9 mouse cellular contexts compared by ENCODE assay signal in the genomic region with DNA sequence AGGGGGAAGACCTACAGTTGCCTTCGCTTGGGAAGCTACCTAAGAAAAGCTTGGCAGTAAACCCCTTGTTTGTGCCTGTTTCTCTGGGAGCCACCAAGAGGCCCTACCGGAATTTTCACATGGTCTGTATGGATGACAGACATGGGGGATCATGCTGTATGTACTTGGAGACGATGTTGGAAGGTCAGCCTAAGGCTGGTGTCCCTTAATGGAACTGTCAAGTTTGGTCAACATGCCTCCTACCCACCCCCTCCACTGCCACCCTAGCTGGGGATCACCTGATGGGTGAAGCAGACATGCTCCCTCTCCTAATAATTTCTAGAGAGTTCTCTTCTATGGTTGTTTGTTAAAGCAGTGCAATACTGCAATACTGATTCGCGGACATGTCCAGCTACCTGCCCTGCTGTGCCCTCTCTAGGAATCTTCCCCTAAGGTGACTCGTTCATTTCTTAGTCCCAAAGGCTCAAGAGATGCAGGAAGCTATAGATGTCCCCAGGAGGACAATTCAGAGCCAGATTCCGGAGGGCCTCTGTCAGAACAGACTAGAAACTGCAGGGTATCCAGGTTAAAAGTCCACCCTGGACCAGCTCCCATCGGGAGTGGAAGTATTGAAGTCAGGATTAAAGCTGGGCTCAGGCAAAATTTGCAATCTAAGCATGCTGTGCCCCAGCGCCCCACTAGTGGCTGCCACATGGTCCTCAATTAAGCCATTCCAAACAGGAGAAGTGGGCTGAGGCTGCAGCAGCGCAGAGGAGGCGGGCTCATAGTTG. TPM values are rescaled to one million over a fixed set of nuclear protein-coding genes. Genes with fewer than 3 reads are reported as not detected.
DNase-seq lines count a peak whose midpoint lies in the region; ATAC-seq and TF ChIP-seq lines count a peak whose summit lies in the region.
"Had no signal": no experiment of that assay in that cellular context is flagged by ENCODE, and none has a peak within 500 bp of the region (broad histone marks: within the 10 kb centered on the region; RNA-seq: fewer than 3 reads in every experiment).

No protein-coding gene starts in this region.

- H3K4me3 ChIP-seq in spleen, adult 2 months (ENCODE audit: extremely low read depth, insufficient read depth, insufficient read length), result peak overlapping the region; percentile 45; the same call in 1 of the 2 replicates
- H3K4me3 ChIP-seq in limb, embryonic 13.5 days, result peak overlapping the region; percentile 23
- peak overlapping the region; percentile 39 for H3K4me3 ChIP-seq in stomach, embryonic 16.5 days (replicated peaks; ENCODE audit: low read length)

- 41% methylated on average over 11 of the region's 11 CpGs for WGBS in spleen, adult 2 months
- WGBS in limb, embryonic 13.5 days, result 25% methylated on average over 11 of the region's 11 CpGs
- 33% methylated on average over 11 of the region's 11 CpGs for WGBS in stomach, embryonic 16.5 days

- peak overlapping the region; percentile 79 for H3K4me2 ChIP-seq in limb, embryonic 13.5 days (replicated peaks)
- H3K4me2 ChIP-seq in stomach, embryonic 16.5 days (ENCODE audit: low read depth, low read length), result peak overlapping the region; percentile 53

- TF ChIP-seq CTCF in spleen, adult 2 months (IDR thresholded peaks at IDR 0.05; ENCODE audit: extremely low read depth, insufficient read depth, insufficient read length, insufficient replicate concordance), result no peak

- no peak for ATAC-seq in limb, embryonic 13.5 days (ENCODE audit: low FRiP score, low read depth)
- ATAC-seq in stomach, embryonic 16.5 days (ENCODE audit: insufficient read depth, low FRiP score), result no peak

- no peaks in the 10 kb centered on the region for H3K9me3 ChIP-seq in limb, embryonic 13.5 days
- no peaks in the 10 kb centered on the region for H3K9me3 ChIP-seq in stomach, embryonic 16.5 days (replicated peaks; ENCODE audit: control insufficient read depth, low read length)

- no peak overlapping the region for H3K27ac ChIP-seq in spleen, adult 2 months (ENCODE audit: insufficient read depth, low read length)
- no peak overlapping the region for H3K27ac ChIP-seq in limb, embryonic 13.5 days
- no peak overlapping the region for H3K27ac ChIP-seq in stomach, embryonic 16.5 days (ENCODE audit: low read length)

- H3K27me3 ChIP-seq in spleen, adult 2 months (ENCODE audit: control insufficient read depth, insufficient read depth, low read length), result peaks cover 32% of the 10 kb centered on the region
- peaks cover 90% of the 10 kb centered on the region for H3K27me3 ChIP-seq in limb, embryonic 13.5 days
- peaks cover 62% of the 10 kb centered on the region for H3K27me3 ChIP-seq in stomach, embryonic 16.5 days (ENCODE audit: control insufficient read depth, insufficient read depth, low read length)

- no peak for TF ChIP-seq POLR2A in spleen, adult 2 months (IDR thresholded peaks at IDR 0.05; ENCODE audit: low read depth, low read length)

- intact Hi-C loops in heart, postnatal 25 days (cut with DNase I), result no loop called here

- no peaks in the 10 kb centered on the region for H3K36me3 ChIP-seq in spleen, adult 2 months (ENCODE audit: control insufficient read depth, insufficient read depth, low read length)
- H3K36me3 ChIP-seq in limb, embryonic 13.5 days, result no peaks in the 10 kb centered on the region
- no peaks in the 10 kb centered on the region for H3K36me3 ChIP-seq in stomach, embryonic 16.5 days (ENCODE audit: control insufficient read depth, insufficient read depth, low read length)

- DNase-seq in heart, adult 11 months, result peak; percentile 84
- no peak for DNase-seq in heart, postnatal 25 days (ENCODE audit: low spot score)
- no peak for DNase-seq in spleen, adult 2 months (ENCODE audit: low read depth in 1 of 2, low spot score in 2 of 2)
- no peak for DNase-seq in spleen, adult 12 weeks (ENCODE audit: low spot score)
- no peak for DNase-seq in ovary, adult 18-20 months (ENCODE audit: low spot score)
- no peak for DNase-seq in right cerebral cortex, postnatal 36 days (ENCODE audit: low spot score in 2 of 2)

- H3K9ac ChIP-seq in limb, embryonic 13.5 days, result no peak overlapping the region
- H3K9ac ChIP-seq in stomach, embryonic 16.5 days (ENCODE audit: low read length), result 0 out of 2 replicates have a peak overlapping the region, but pooled peaks have one; percentile 19

- H3K4me1 ChIP-seq in spleen, adult 2 months (ENCODE audit: control insufficient read depth, insufficient read depth, insufficient read length), result peaks cover 22% of the 10 kb centered on the region
- peaks cover 34% of the 10 kb centered on the region for H3K4me1 ChIP-seq in limb, embryonic 13.5 days
- H3K4me1 ChIP-seq in stomach, embryonic 16.5 days (ENCODE audit: control insufficient read depth, insufficient read depth, low read length), result peaks cover 26% of the 10 kb centered on the region

RNA-seq across cellular contexts. Expression of a gene that starts 10.2 kb away (rescaled TPM):
- not detected for total RNA-seq in heart, postnatal 25 days (2021)
- not detected in 2 replicates for polyA plus RNA-seq in spleen, adult 2 months (2012; rRNA removed)
- not detected in 2 replicates for polyA plus RNA-seq in limb, embryonic 13.5 days (2015; fragmentation: Nextera tagmentation; extraction: Ambion mirVana)
- not detected in 2 replicates for polyA plus RNA-seq in stomach, embryonic 16.5 days (2015; fragmentation: Nextera tagmentation; extraction: Ambion mirVana)

RNA-seq across cellular contexts. Expression of a gene that starts 12.1 kb away (rescaled TPM):
- total RNA-seq in heart, postnatal 25 days (2021), result not detected
- polyA plus RNA-seq in spleen, adult 2 months (2012; rRNA removed), result 0.08 and 0.09 TPM in 2 replicates
- polyA plus RNA-seq in limb, embryonic 13.5 days (2015; fragmentation: Nextera tagmentation; extraction: Ambion mirVana), result 0.38 and 0.57 TPM in 2 replicates
- polyA plus RNA-seq in stomach, embryonic 16.5 days (2015; fragmentation: Nextera tagmentation; extraction: Ambion mirVana), result 0.25 and 0.30 TPM in 2 replicates

RNA-seq across cellular contexts. Expression of a gene that starts 20.6 kb away (rescaled TPM):
- 100 to 1,000 TPM; 183 to 212 TPM for total RNA-seq in heart, postnatal 25 days (2021)
- polyA plus RNA-seq in spleen, adult 2 months (2012; rRNA removed), result not detected in 2 replicates
- 7.2 and 8.1 TPM in 2 replicates for polyA plus RNA-seq in limb, embryonic 13.5 days (2015; fragmentation: Nextera tagmentation; extraction: Ambion mirVana)
- 5.9 TPM in 1 of 2 replicates, not detected in the other for polyA plus RNA-seq in stomach, embryonic 16.5 days (2015; fragmentation: Nextera tagmentation; extraction: Ambion mirVana)

RNA-seq across cellular contexts. Expression of a gene that starts 41.3 kb away (rescaled TPM):
- 10 to 100 TPM; 14.4 to 15.5 TPM for total RNA-seq in heart, postnatal 25 days (2021)
- polyA plus RNA-seq in spleen, adult 2 months (2012; rRNA removed), result 44.0 and 52.5 TPM in 2 replicates
- polyA plus RNA-seq in limb, embryonic 13.5 days (2015; fragmentation: Nextera tagmentation; extraction: Ambion mirVana), result 30.0 and 33.7 TPM in 2 replicates
- 26.0 and 26.8 TPM in 2 replicates for polyA plus RNA-seq in stomach, embryonic 16.5 days (2015; fragmentation: Nextera tagmentation; extraction: Ambion mirVana)

RNA-seq across cellular contexts. Expression of a gene that starts 42.7 kb away (rescaled TPM):
- total RNA-seq in heart, postnatal 25 days (2021), result not detected
- polyA plus RNA-seq in spleen, adult 2 months (2012; rRNA removed), result not detected in 2 replicates
- polyA plus RNA-seq in limb, embryonic 13.5 days (2015; fragmentation: Nextera tagmentation; extraction: Ambion mirVana), result not detected in 2 replicates
- polyA plus RNA-seq in stomach, embryonic 16.5 days (2015; fragmentation: Nextera tagmentation; extraction: Ambion mirVana), result not detected in 2 replicates
- polyA plus RNA-seq: gonadal fat pad, adult 2 months had no signal
